Mouse (Mus musculus) 3134 (cell line): ENCODE data around the gene Itga7.

ENCODE experiments used
- DNase-seq: peaks from one replicate; pipeline ENCODE4 v3.0.0-alpha.2; 2011; ENCODE audit warnings: low spot score; ENCODE audit not compliant: insufficient read length; ENCODE audit errors: extremely low read depth

Itga7 gene

DNA sequence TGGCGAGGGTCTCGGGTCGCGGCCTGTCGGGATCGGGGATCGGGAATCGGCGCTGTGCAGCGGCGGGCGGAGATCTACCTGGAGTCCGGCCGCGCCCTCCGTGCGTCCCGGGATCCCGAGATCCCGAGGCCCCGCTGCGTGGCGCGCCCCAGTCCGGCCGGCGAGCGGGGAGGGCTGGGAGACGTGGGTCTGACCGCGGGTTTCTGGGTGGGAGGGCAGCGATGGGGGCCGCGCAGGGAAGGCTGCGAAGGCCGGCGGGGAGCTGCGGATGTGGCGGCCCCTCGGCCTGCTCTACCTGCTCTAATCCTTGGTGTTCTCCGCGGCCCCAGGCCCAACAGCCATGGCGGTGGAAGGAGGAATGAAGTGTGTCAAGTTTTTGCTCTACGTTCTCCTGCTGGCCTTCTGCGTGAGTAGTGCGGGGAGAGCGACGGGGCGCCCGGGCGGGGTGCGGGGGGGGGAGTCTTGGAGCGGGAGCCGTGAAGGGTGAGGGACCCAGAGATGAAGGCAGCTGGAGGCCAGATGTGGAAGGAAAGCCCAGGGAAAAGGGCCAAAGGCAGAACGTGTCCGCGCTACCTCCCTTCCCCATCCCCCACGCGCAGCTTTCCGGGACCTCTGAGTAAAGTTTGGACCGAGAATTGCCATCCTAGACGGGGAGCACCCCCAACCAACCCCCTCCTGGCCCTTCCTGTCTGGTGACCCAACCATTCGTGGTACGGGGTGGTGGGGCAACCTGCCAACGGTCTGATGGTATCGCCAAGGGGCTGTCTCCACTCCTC lies 23.4 kb upstream of the Itga7 start:
- peak; percentile 73 for DNase-seq

DNA sequence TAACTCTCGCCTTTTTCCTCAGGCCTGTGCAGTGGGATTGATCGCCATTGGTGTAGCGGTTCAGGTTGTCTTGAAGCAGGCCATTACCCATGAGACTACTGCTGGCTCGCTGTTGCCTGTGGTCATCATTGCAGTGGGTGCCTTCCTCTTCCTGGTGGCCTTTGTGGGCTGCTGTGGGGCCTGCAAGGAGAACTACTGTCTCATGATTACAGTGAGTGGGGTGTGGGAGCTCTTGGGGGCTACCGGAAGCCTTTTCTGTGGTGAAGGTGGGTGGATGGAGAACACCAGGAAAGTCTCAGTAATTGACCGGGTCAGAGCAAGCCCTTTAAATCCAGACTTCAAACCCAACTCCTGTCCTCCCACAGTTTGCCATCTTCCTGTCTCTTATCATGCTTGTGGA lies 22.2 kb upstream of the Itga7 start:
- no peak for DNase-seq

DNA sequence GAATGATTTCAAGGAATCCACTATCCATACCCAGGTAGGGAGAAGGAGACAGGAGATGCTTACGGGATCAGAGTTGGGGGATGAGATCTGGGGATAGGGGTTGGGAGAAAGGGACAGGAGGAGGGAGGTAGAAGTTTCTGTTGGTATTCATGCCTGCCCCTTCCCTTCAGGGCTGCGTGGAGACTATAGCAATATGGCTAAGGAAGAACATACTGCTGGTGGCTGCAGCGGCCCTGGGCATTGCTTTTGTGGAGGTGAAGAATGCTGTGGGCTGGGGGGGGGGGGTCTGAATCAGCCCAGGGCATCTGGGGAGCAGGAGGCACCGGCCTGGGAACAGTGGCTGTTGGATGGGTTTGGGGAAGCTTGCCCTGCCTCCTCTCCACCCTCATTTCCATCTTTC lies 21.4 kb upstream of the Itga7 start:
- no peak for DNase-seq

DNA sequence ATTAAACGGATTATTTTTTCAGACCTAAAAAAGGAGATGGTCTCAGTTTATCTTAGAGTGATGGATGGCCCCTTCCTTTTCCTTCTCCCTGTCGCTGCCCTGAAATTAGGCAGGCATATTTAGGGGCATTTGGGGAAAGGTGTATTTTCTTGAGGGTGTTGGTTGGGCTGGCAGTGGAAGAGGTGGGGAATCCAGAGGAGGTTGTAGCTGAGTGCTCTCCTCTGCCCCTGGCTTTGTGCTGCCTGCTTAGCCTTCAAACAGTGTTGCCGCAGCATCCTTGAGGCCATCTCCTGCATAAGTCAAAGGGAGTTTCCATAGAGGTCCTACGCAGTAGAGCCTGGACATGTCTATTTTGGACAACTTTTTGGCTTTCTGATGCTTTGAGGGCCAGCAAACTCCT lies 20.8 kb upstream of the Itga7 start:
- DNase-seq = no peak

DNA sequence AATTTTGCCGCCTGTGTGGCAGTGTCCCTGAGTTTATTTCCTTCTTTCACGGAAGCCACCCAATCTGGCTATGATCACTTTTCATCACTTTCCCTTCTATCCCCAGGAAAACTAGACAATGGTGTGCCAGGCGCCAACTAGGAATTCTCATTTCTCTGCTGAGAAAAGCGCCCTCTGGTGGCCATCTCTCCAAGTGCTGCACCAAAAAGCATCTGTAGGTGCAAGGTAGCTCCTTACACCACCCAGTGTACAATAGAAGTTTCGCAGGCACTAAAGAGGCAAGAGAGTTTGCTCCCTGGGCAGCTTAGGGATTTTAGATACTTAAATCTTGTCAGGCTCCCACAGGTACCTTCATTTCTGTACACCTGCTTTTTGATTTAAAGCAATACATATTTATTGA lies 20.4 kb upstream of the Itga7 start:
- peak; percentile 56 for DNase-seq

DNA sequence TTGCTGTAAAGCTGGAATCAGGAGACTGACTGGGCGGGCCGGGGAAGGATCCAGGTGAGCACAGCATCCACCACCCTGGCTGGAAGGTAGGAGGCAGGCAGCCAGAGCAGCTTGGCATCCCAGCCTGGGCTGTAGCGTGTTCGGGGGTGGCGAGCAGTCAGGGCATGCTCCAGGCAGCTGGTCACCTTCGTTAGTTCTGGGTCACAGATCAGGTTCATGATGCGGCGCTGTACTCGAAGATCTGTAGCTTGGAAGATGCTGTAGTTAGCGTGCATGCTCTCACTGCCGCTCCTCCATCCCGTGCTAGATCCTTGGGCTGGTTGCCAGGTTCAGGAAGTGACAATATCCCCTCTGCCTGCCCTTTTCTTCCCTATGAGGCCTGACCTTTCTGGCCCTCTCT lies 19.9 kb upstream of the Itga7 start:
- no peak for DNase-seq

DNA sequence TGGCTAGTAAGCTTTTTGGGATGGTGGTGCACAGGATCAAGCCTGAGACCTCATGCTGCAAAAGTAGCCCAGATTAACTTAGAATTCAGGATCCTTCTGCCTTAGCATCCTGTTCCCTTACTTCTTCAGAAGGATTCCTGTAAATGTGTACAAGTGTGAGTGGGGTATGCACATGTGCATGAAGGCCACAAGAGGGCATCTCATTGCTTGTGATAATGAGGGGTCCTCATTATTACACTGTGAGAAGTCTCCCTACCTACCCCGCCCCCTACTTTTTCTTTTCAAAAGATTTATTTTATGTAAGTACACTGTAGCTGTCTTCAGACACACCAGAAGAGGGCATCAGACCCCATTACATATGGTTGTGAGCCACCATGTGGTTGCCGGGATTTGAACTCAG lies 18.1 kb upstream of the Itga7 start:
- no peak for DNase-seq

DNA sequence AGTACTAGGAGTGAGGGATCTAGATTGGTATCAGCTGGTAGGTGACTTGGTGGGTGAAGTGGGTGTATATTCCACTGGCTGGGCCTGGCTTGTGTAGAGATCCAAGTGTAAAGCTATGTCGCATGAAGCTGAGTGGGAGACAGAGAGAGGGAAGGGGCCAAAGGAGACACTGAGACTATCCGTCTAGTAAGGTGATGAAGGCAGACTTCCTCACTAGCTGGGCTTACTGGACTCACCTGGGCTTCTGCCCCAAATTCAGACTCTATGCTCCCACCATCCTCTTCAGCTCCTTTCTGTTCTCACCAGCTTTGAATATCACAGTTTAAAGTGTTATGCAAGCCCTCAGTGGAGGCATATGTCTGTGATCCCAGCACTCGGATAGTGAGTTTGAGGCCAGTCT lies 17.0 kb upstream of the Itga7 start:
- no peak for DNase-seq

DNA sequence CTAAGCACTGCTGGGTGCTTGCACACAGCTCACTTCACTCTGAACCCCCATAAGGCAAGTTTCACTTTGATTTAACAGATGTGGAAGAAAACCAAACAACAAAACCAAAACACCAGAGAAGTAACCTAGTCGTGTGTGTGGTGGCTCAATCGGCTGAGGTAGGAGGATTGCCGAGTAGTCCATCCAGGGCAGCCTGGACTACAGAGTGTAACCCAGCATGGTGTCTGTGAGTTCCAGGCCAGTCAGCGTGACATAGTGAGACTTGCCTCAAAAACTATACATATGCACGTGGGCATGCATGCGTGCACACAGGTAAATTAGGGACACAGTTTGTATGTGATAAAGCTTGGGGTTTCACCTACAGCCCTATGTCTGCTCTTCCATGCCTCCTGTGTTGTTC lies 16.2 kb upstream of the Itga7 start:
- no peak for DNase-seq

DNA sequence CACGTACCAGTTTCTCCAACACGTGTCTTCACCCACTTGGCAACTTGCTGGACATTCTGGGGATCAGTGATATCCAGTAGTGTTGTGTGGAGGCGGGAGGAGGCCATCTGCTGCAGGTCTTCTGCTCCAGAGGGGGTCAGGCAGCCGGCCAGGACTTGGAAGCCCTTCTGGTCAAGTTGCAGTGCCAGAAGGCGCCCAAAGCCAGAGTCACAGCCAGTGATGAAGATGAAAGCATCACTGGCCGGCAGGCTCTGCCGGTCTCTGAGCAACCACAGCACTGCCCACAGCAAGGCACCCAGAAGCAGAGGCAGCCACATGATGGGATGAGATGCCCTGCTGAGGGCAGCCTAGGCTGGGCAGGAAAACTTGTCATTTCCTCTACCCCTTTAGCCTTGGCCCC lies 15.4 kb upstream of the Itga7 start:
- peak; percentile 64 for DNase-seq

DNA sequence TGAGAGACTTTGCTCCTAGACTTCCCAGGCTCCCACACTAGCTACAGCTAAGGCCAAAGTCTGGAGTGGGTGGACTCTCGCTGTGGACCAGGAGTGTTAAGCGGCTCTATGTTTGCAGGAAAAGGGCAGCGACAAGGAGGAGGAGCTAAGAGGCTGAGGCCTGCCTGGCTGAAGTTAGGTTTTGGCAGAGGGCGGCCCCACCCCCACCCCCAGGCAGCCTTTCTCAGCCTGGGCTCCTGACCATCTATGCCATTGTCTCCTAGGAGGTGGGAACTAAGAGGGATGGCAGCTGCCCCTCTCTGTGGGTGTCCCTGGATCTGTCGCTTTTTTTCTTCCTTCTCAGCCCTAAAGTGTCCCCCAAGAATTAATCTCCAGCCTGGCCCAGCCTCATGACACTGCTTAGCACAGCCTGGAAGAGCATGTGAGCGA lies 14.4 kb upstream of the Itga7 start:
- peak; percentile 51 for DNase-seq

DNA sequence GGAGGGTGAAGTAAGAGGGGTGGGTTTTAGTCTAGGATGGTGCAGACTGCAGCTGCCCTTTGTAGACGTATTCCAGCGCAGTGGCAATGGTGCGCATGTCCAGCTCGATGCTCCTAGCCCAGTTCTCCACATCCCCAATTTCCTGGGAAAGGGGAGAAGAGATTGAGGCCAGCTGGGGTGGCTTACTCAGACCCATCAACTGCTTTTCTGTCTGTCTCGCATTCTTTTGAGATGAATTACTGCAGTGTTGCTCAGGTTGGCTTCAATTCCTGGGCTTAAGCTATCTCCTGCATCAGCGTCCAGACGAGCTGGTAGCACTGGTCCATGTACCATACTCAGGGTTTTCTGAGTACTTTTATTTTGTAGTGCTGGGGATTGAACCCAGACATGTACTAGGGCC lies 13.7 kb upstream of the Itga7 start:
- peak; percentile 36 for DNase-seq

DNA sequence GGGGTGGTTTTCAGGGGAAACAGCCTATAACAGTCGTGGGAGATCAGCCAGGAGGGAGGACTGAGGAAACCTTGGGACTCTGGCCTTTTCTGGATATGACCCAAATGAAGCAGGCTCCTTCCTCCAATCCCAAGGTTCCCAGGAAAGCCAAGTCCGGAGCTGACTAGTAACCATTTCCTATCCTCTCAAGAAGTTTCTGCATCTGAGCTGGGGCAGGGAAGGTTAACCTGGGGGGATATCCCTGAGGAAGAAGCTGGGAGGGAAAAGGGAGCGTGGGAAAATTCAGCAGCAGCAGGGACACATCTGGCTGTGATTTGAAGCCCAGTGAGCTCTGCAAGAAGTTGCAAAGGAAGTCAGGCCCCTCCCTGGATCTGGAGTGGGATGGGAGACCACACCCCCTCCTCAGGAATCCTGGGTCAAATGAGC lies 12.9 kb upstream of the Itga7 start:
- DNase-seq = no peak

DNA sequence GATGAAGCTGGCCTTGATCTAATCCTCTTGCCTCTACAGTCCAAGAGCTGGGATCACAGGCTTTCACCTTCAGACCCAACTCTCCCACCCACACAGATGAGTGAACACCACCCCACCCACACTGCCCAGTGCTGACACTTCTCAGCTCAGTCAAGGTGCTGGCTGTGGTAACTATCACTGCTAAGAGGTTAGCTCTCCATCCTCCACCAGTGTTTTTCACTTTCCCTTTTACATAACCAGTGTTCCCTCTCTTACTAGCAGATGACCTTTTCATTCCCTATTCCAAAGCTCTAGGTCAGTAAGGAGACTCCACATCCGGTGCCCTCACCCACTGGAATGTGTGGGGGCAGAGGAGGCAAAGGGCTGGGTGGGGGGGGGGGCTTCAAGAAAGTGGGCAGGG lies 12.4 kb upstream of the Itga7 start:
- DNase-seq = peak; percentile 34

DNA sequence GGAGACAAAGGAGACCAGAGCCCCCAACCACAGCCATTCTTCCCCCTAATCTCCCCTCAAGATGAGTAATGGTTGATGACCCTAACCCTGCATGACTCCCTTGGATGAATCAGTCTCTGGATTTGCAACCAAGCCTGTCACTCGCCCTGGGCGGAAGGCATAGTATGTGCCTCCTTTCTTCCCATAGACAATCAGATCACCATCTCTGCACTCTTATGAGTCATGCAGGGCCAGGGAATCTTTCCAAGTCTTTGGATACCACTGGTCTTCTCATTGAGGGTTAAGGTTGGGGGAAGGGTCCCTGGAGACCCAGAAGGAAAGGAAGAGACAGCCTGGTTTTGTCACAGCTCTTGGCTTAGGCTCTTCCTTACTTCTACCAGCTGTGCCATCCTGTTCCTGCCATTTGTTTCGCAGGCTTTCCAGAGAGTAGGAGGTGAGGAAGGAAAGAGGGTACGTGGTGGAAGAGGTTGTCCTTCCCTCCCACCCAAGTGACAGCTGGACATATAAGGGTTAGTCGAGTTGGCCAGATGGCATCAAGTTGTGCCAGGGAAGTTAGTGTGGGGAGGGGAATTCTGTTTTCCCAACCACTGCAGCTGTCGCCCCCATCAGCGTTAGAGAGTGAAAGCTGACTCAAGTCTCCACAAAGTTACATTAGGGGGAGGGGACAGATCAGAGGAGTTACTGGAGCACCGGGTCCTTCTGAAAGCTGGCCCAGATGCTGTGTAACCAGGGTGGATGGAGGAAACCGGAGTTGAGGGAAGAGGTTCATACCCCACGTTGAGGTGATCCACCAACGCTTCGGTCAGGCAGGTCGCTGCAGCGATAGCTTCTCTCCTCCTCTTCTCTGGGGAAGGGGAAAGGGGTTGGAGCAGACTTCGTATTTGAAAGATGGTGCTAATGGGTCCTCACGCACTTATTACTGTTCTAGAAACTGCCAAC lies 11.5 kb upstream of the Itga7 start:
- DNase-seq = peak; percentile 58

DNA sequence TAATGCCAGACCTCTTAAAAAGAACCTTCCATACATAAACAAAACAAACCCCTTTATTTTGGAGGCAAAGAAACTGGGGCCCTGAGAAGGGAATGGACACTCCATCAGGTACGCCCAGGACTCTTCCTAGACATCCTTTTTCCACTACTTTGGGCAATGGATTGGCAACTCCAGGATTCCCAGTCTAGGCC lies 10.9 kb upstream of the Itga7 start, which contains the start of gene Rdh5:
Gene Rdh5, minus strand, starts transcription at position 67 of the 191 bp plus-strand sequence.
- no peak for DNase-seq

DNA sequence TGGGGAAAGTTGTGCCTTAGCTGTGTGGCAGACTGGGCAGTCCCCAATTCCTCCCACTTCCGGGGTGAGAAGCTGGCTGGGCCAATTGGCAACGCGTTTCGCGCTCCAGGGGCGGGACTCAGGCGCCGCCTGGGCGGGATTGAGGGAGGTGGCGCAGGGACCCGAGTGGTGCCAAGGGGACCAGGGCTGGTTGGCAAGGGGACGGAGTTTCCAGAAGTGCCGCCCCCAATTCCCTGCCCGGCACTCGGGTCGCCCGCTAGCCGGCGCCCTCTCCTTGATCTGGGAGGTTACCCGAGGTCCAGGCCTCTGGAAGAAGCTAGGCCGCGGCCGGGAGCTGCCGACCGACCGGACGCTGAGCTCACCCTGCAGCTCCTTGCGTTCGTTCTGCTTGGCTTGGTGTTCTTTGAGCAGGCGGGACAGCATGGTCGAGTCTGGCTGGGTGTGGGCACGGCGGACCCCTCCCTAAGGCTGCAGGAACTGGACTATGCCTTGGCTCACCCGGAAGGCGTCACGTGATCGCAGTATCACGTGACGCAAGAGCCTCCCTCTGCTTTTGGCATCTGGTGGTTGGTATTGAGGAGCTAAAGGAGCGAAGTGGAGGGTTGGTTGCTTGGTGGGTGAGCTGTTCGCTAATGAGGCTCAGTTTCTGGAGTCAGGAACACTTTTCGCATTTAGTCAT lies 10.5 kb upstream of the Itga7 start:
- DNase-seq = peak; percentile 100

DNA sequence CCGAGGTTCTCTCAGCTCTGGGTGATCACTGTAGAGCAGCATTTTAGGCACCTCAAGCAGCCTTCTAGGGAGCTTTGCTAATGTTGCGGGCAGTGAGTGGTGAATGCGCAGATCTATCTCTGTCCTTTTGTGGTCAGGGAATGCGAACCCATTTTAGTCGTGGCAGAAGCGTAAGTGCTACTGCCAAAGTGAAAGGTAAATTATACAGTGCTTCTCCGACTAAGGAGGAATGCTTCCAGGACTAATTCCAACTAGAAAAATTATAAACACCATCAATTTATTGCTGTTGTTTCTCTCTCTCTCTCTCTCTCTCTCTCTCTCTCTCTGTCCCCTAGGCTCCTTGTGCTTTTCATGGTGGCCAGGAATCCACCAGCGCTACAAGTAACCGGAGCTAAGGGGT lies 9.7 kb upstream of the Itga7 start, which contains the start of gene Bloc1s1:
Gene Bloc1s1, minus strand, starts transcription at position 101 of the 400 bp plus-strand sequence.
- DNase-seq = no peak

DNA sequence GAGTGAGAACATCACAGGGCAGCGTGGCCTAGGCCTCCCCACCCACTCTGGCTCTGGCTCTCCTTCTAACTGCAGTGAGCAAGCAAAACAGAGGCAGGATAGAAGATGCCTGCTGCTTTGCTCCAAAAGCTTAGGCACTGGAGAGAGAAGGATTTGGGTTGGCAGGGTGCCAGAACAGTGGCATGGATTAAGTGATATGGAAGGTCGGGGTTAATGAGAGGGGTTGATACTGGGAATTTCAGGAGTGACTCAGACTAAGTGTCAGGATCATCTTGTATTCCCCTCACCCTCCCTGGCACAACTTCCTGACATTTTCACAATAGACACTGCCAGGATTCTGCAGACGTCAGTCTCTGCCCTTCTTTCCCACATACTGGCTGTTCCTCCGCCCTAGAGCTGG lies 5.3 kb upstream of the Itga7 start:
- DNase-seq = no peak

DNA sequence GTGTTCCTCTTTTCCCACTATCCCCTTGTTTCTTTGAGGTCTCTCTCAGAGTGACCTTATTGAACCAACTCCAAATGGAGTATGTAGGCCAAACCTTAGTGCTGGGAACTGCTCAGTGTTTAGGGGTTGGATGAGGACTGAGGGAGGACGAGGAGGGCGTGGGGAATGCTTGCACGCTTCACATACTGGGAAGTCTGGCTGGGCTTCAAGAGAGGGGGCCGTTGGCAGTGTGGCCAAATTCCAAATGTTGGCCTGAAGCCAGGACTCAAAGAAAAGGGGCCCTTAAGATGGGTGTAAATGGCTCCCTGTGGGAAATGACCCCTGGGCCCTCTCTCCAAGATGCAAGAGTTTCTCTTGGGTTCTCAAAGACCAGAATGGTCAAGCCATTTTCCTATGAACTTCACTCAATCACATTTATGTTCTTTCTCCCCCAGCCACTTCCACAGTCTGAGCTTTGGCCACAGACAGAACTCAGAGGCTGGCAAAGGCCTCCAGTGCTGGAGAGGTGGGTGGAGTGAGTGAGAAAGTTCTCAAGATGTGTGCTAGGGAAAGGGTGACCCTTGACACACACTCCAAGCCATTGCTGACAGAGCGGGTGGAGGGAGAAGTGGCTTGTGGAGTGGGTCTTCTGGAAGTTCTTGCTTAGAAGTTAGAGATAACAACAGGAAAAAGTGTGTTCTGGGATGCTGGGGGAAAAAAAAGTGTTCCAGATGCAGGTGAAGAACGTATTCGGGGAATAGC lies 3.8 kb upstream of the Itga7 start:
- DNase-seq = no peak

DNA sequence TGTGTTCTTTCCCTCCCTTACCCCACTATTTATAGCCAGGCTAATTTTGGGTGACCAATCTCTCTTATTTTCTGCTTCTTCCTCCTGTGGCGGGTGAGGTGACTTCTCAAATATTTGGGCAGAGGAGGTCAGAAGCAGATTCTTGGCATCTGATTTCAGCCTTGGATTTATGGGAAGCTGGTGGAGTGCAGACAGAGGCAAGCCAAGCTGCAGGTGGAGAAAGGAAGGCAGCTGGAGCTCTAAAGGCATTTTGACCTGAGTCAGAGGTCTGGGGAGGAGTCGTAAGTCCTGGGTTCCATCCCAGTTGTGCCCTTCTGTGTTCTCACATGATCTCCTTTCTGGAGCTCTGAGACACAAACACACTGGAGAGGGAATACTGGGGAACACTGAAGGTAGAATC lies 2.2 kb upstream of the Itga7 start:
- DNase-seq = peak; percentile 71
